18 mouse cellular contexts compared by ENCODE assay signal in genomic region chr17:62504691-62505090, GRCm38 (mm10).
"Had no signal": no experiment of that assay in that cellular context is flagged by ENCODE, and none has a peak within 500 bp of the region (broad histone marks: within the 10 kb centered on the region; RNA-seq: fewer than 3 reads in every experiment).

No protein-coding gene starts in this region.

- DNase-seq: kidney, postnatal 36 days; layer of hippocampus, adult 9-11 months; liver; liver, embryonic 13.5 days; liver, postnatal 0 days; lung, postnatal 14 days; right cerebral cortex, adult 18-20 months; right cerebral cortex, postnatal 25 days; spleen, adult 18-20 months; thymus, adult 18-20 months; thymus, postnatal 14 days had no signal

- ATAC-seq: liver, postnatal 0 days had no signal

- H3K9ac ChIP-seq: kidney, embryonic 15.5 days; limb, embryonic 12.5 days; liver, embryonic 13.5 days; liver, postnatal 0 days; lung, embryonic 15.5 days; midbrain, embryonic 12.5 days; neural tube, embryonic 15.5 days had no signal

- H3K4me2 ChIP-seq: kidney, embryonic 15.5 days; limb, embryonic 12.5 days; liver, embryonic 13.5 days; lung, embryonic 15.5 days; midbrain, embryonic 12.5 days; neural tube, embryonic 15.5 days had no signal

- H3K36me3 ChIP-seq: kidney, embryonic 15.5 days; limb, embryonic 12.5 days; liver, embryonic 13.5 days; lung, embryonic 15.5 days; midbrain, embryonic 12.5 days; neural tube, embryonic 15.5 days had no signal

- H3K4me1 ChIP-seq: kidney, embryonic 15.5 days; limb, embryonic 12.5 days; liver, embryonic 13.5 days; lung, embryonic 15.5 days; megakaryocyte, embryonic 14.5 days; midbrain, embryonic 12.5 days; neural tube, embryonic 15.5 days had no signal

- H3K9me3 ChIP-seq: kidney, embryonic 15.5 days; limb, embryonic 12.5 days; liver, embryonic 13.5 days; lung, embryonic 15.5 days; midbrain, embryonic 12.5 days; neural tube, embryonic 15.5 days had no signal

- H3K4me3 ChIP-seq: kidney, embryonic 15.5 days; limb, embryonic 12.5 days; liver, embryonic 13.5 days; lung, embryonic 15.5 days; megakaryocyte, embryonic 14.5 days; midbrain, embryonic 12.5 days; neural tube, embryonic 15.5 days had no signal

- H3K27ac ChIP-seq: kidney, embryonic 15.5 days; limb, embryonic 12.5 days; liver, embryonic 13.5 days; lung, embryonic 15.5 days; macrophage; midbrain, embryonic 12.5 days; neural tube, embryonic 15.5 days had no signal

- H3K27me3 ChIP-seq: kidney, embryonic 15.5 days; liver, embryonic 13.5 days; lung, embryonic 15.5 days; megakaryocyte, embryonic 14.5 days; midbrain, embryonic 12.5 days; neural tube, embryonic 15.5 days had no signal
